Mouse (Mus musculus) ES-Bruce4 (cell line): ENCODE results near the gene Cyth4. TPM values are rescaled to one million over a fixed set of nuclear protein-coding genes. Genes with fewer than 3 reads are reported as not detected.

Source experiments
- H3K27ac ChIP-seq: 2 replicates; pipeline ENCODE4 v1.5.1; 2012; ENCODE audit warnings: low read length, inconsistent platforms; ENCODE audit not compliant: insufficient read depth
- H3K27me3 ChIP-seq: 2 replicates; pipeline ENCODE4 v1.6.1; 2012; ENCODE audit warnings: mild to moderate bottlenecking, low read length, inconsistent platforms; ENCODE audit not compliant: control insufficient read depth, poor library complexity, insufficient read depth, severe bottlenecking
- H3K36me3 ChIP-seq: 2 replicates; pipeline ENCODE4 v1.6.1; 2012; ENCODE audit warnings: inconsistent platforms, mild to moderate bottlenecking, low read length, moderate library complexity; ENCODE audit not compliant: control insufficient read depth, poor library complexity, insufficient read depth, severe bottlenecking
- H3K4me1 ChIP-seq: one replicate; pipeline ENCODE4 v1.8.1; 2011; ENCODE audit warnings: low read length; ENCODE audit not compliant: control insufficient read depth, insufficient read depth
- H3K4me3 ChIP-seq: 2 replicates; pipeline ENCODE4 v1.5.1; 2011; ENCODE audit warnings: low read depth, mild to moderate bottlenecking, low read length
- H3K9ac ChIP-seq: 2 replicates; pipeline ENCODE4 v1.6.1; 2012; ENCODE audit warnings: low read depth, mild to moderate bottlenecking, inconsistent platforms; ENCODE audit not compliant: poor library complexity, severe bottlenecking
- H3K9me3 ChIP-seq: replicated peaks from 2 replicates; pipeline ENCODE4 v1.6.1; 2012; ENCODE audit warnings: mild to moderate bottlenecking, low read length, inconsistent platforms; ENCODE audit not compliant: control insufficient read depth, poor library complexity, insufficient read depth, severe bottlenecking
- CTCF ChIP-seq: IDR thresholded peaks from one replicate; pipeline ENCODE4 v1.8.1; 2011; ENCODE audit warnings: low read depth, low read length
- EP300 ChIP-seq: IDR thresholded peaks from 2 replicates; pipeline ENCODE4 v1.6.1; 2011; ENCODE audit warnings: low read depth, low read length; ENCODE audit not compliant: insufficient read depth
- POLR2A ChIP-seq: IDR thresholded peaks from one replicate; pipeline ENCODE4 v1.8.1; 2011; ENCODE audit warnings: low read length; ENCODE audit not compliant: insufficient read depth
- polyA plus RNA-seq: library from polyadenylated mRNA; stranded (reverse); fragments of >200 nt; gene quantifications from 2 replicates; pipeline ENCODE4 v1.2.4, GENCODE M21; 2011; ENCODE audit warnings: low read depth; ENCODE audit not compliant: missing spikeins, insufficient read depth, insufficient read length

Cyth4 gene
- polyA plus RNA-seq, 1 experiment, result 0.40 TPM

GRCm38 (mm10) chr15:78626285-78626684 is 29.4 kb downstream of the Cyth4 start:
- H3K9me3 ChIP-seq, result no peaks in the 10 kb centered on the region
- H3K4me1 ChIP-seq, result no peaks in the 10 kb centered on the region
- H3K27ac ChIP-seq, result no peak overlapping the region
- no peaks in the 10 kb centered on the region for H3K27me3 ChIP-seq
- TF ChIP-seq POLR2A (no peak), CTCF (no peak), EP300 (no peak)
- no peak overlapping the region for H3K9ac ChIP-seq
- no peaks in the 10 kb centered on the region for H3K36me3 ChIP-seq
- H3K4me3 ChIP-seq, result no peak overlapping the region

- H3K4me3 ChIP-seq, result no peak overlapping the region
- no peaks in the 10 kb centered on the region for H3K9me3 ChIP-seq
- TF ChIP-seq CTCF (no peak), EP300 (no peak), POLR2A (no peak)
- H3K36me3 ChIP-seq, result no peaks in the 10 kb centered on the region
- no peaks in the 10 kb centered on the region for H3K4me1 ChIP-seq
- H3K27me3 ChIP-seq, result no peaks in the 10 kb centered on the region
- no peak overlapping the region for H3K27ac ChIP-seq
- no peak overlapping the region for H3K9ac ChIP-seq
Observed at GRCm38 (mm10) chr15:78632387-78632786, 35.5 kb downstream of the Cyth4 start.

GRCm38 (mm10) chr15:78633413-78633812 is 36.6 kb downstream of the Cyth4 start:
- no peak overlapping the region for H3K9ac ChIP-seq
- no peaks in the 10 kb centered on the region for H3K27me3 ChIP-seq
- TF ChIP-seq CTCF, result no peak
- no peak for TF ChIP-seq EP300
- no peaks in the 10 kb centered on the region for H3K4me1 ChIP-seq
- H3K27ac ChIP-seq, result no peak overlapping the region
- H3K9me3 ChIP-seq, result no peaks in the 10 kb centered on the region
- H3K4me3 ChIP-seq, result no peak overlapping the region
- H3K36me3 ChIP-seq, result no peaks in the 10 kb centered on the region

- H3K27me3 ChIP-seq, result no peaks in the 10 kb centered on the region
- no peak overlapping the region for H3K9ac ChIP-seq
- no peaks in the 10 kb centered on the region for H3K36me3 ChIP-seq
- H3K27ac ChIP-seq, result no peak overlapping the region
- no peaks in the 10 kb centered on the region for H3K4me1 ChIP-seq
- TF ChIP-seq POLR2A (no peak), CTCF (no peak), EP300 (no peak)
- H3K9me3 ChIP-seq, result no peaks in the 10 kb centered on the region
- no peak overlapping the region for H3K4me3 ChIP-seq
Observed at GRCm38 (mm10) chr15:78634095-78634737, 37.4 kb downstream of the Cyth4 start.

- no peaks in the 10 kb centered on the region for H3K27me3 ChIP-seq
- no peaks in the 10 kb centered on the region for H3K9me3 ChIP-seq
- no peak overlapping the region for H3K4me3 ChIP-seq
- no peak overlapping the region for H3K27ac ChIP-seq
- H3K4me1 ChIP-seq, result no peaks in the 10 kb centered on the region
- H3K9ac ChIP-seq, result no peak overlapping the region
- TF ChIP-seq POLR2A (no peak), CTCF (no peak), EP300 (no peak)
- H3K36me3 ChIP-seq, result no peaks in the 10 kb centered on the region
Observed at GRCm38 (mm10) chr15:78635231-78635630, 38.4 kb downstream of the Cyth4 start.

GRCm38 (mm10) chr15:78643633-78644032 is 46.8 kb downstream of the Cyth4 start:
- no peaks in the 10 kb centered on the region for H3K4me1 ChIP-seq
- no peak for TF ChIP-seq EP300
- no peak for TF ChIP-seq CTCF
- no peak for TF ChIP-seq POLR2A
- no peak overlapping the region for H3K9ac ChIP-seq
- H3K27me3 ChIP-seq, result no peaks in the 10 kb centered on the region
- H3K4me3 ChIP-seq, result no peak overlapping the region
- H3K9me3 ChIP-seq, result no peaks in the 10 kb centered on the region
- no peaks in the 10 kb centered on the region for H3K36me3 ChIP-seq
- H3K27ac ChIP-seq, result no peak overlapping the region

- Histone ChIP-seq H3K27ac (no peak overlapping the region), H3K4me1 (no peaks in the 10 kb centered on the region), H3K9ac (no peak overlapping the region), H3K4me3 (no peak overlapping the region), H3K36me3 (no peaks in the 10 kb centered on the region), H3K9me3 (no peaks in the 10 kb centered on the region), H3K27me3 (no peaks in the 10 kb centered on the region)
- TF ChIP-seq EP300 (no peak), CTCF (no peak), POLR2A (no peak)
Observed at GRCm38 (mm10) chr15:78644606-78645005, 47.8 kb downstream of the Cyth4 start.
